Mouse (Mus musculus) liver, postnatal 0 days (tissue): ENCODE results near the gene Ing2.

Experiments used
- CTCF ChIP-seq: sonication (generic); IDR thresholded peaks from 2 replicates; pipeline ENCODE4 v1.5.1; 2016; ENCODE audit warnings: antibody characterized with exemption, low read depth
- EP300 ChIP-seq: IDR thresholded peaks from 2 replicates; pipeline ENCODE4 v1.6.1; 2016; ENCODE audit warnings: antibody characterized with exemption, low read depth, mild to moderate bottlenecking

- TF ChIP-seq CTCF (no peak), EP300 (no peak)
Measured at GRCm38 (mm10) chr8:47649551-47649950, 25.8 kb downstream of the Ing2 start.
